Mouse (Mus musculus) MEL (cell line): ENCODE results near the gene Olfr288.

Source experiments
- CHD2 ChIP-seq: IDR thresholded peaks from 2 replicates; pipeline ENCODE4 v1.6.1; 2011; ENCODE audit warnings: low read length, improper control_type of control experiment
- CTCF ChIP-seq, 3 experiments: IDR thresholded peaks in 2 of 3; conservative IDR thresholded peaks in 1 of 3; 2 replicates each; pipeline ENCODE4 v1.5.1; 2011 to 2012; ENCODE audit warnings: low read length in 3 of 3, low read depth in 2 of 3, mild to moderate bottlenecking in 2 of 3, improper control_type of control experiment in 1 of 3, inconsistent platforms in 1 of 3, mixed read lengths in 1 of 3, moderate library complexity in 1 of 3; ENCODE audit not compliant: control insufficient read depth in 1 of 3, insufficient read depth in 1 of 3, poor library complexity in 1 of 3, severe bottlenecking in 1 of 3

GRCm38 (mm10) chr15:98157253-98157652 lies 38.1 kb downstream of the Olfr288 start:
- TF ChIP-seq CHD2 (no peak), CTCF (IDR thresholded peaks at IDR 0.05 in 2 of 3, conservative IDR thresholded peaks at IDR 0.05 in 1 of 3; ENCODE audit: control insufficient read depth in 1 of 3, insufficient read depth in 1 of 3, low read depth in 2 of 3, low read length in 3 of 3, poor library complexity in 1 of 3, severe bottlenecking in 1 of 3) (no peak)
